Mouse (Mus musculus) B cell, adult 2 months (primary cell): ENCODE data around the gene Spcs3.
"Not testable (repeated sequence)": the region's sequence is repeated elsewhere in the genome, so short reads cannot be mapped to it uniquely, and the experiment has no call there.

ENCODE experiments used
- DNase-seq, 2 experiments: peaks; one replicate each; pipeline ENCODE4 v3.0.0; 2022

The Spcs3 gene

GRCm38 (mm10) chr8:54529382-54530296 is at the start of gene Spcs3, which contains the start of gene Asb5:
Gene Spcs3, minus strand, starts transcription at chr8:54529998.
Gene Asb5, plus strand, starts transcription at chr8:54529580.
- DNase-seq, result peak; percentile 96 to 97

DNA sequence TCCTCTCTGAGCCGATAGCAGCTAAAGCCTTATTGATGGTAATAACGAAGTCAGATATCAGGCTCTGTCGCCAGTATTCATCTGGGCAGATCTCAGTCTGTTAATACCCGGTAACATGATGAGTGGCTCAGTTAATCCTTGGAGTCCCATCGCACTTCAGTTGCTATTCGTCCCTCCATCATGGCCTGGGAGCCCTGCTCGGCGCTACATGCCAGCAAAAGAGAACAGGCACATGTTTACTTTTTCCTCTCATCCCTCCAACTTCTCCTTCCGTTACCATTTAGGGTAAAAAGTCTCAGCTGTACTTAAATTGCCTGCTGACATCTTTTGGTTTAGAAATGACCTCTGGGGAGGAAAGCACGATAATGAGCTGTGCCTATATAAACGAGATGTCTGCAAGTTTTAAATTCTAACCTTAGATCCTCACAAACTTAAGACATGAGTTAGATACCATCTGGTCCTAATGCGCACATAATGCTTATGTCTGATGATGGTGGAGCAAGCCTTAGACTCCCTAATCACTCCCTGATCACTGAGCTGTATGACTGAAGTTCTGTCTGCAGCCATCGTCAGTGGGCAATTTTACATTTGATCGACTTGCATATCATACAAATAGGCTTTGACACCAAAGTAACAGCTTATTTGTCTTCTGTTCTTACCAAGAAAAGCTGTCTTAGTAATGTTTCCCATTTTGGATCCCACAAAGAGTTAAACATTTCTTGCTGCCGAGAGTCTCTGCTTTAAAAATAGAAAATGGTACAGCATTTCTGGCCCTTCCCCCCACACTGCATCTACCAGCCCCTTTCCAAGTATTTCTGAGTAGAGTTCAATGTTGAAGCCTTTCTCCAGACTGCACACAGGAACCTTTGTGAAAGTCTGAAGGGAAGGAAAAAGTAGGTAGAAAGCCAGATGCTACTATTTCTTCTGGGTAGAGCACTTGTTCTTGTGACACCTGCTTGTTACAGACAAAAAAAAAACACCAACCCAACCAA is 41.1 kb upstream of the Spcs3 start:
- no peak for DNase-seq

- no peak for DNase-seq
Measured at GRCm38 (mm10) chr8:54567168-54567567, 37.4 kb upstream of the Spcs3 start.

- DNase-seq, result no peak
Measured at GRCm38 (mm10) chr8:54565603-54566260, 35.9 kb upstream of the Spcs3 start.

DNA sequence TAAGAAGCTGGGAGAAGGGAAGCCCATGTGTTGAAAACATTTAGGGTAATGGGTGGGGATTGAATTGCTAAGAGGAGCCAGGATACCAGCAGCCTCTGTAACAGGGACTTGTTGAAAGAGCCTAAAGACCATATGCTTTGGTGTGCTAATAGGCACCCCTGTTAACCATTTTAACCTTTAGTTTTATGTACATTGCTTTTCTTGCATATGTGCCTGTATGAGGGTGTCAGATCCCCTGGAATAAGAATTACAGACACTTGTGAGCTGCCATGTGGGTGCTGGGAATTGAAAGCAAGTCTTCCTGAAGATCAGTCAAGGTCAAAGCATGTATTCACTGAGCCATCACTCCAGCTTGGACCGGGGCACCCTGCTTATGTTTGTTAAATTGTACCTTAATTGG is 35.4 kb upstream of the Spcs3 start:
- no peak for DNase-seq

DNA sequence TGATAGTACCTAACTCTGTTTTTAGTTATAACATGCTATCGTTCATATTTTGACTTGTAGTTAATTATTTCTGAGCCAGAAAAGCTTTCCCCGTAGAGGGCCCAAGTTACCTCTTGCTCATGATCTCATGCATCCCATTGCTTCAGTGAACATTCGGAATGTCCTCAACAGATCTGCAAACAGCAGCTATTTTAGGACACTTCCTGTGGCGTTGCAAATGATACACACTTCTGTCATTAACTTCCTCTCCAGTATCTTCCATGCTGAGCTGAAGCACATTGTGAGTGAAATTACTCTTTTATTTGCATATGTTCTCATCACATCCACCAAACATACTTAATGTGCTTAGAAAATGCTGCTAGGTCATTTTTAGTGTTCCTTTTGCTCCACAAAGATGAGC is 32.3 kb upstream of the Spcs3 start:
- peak; percentile 12 to 24 for DNase-seq

DNA sequence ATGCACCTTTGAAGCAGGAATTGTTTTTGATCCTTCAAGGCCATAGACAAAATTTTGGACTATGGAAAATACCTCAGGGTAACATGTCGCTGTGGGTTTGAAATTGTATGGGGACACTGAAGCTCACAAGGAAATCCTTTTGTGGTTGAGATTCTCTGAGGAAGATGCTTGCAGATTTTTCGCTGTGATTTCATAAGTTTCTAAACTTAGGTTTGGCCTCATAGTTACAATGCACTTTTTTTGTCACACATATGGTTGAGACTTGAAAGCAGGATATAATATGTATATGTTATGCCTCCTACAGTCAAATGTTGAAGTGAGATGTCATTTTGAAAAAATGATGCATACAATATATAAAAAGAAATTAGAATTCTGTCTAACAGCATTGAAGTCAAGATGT is 25.1 kb upstream of the Spcs3 start:
- no peak for DNase-seq

DNA sequence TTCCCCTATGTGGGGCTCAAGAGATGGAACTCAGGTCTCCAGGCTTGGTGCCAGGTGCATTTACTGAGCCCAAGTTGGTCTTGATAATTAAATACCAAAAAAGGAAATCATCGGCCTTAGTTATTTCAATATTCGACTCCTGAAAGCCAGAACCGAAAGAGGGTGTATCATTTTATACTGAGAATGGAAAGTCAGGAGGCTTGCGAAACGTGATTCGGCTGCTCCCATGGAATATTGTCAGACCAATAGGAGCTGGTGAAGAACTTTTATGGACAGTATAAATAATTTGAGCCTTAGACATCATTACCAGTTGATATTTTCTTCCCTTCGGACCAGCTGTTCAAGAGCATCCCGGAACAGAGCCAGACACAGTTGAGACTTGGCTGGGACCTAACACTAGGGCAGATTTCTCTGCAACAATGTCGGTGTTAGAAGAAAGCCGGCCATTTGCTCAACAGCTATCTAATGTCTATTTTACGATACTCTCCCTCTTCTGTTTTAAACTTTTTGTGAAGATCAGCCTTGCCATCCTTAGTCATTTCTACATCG is 20.3 kb upstream of the Spcs3 start:
- no peak for DNase-seq

GRCm38 (mm10) chr8:54548383-54548782 is 18.6 kb upstream of the Spcs3 start:
- DNase-seq, result no peak

- DNase-seq, result no peak
Measured at GRCm38 (mm10) chr8:54541331-54541730, 11.5 kb upstream of the Spcs3 start.

DNA sequence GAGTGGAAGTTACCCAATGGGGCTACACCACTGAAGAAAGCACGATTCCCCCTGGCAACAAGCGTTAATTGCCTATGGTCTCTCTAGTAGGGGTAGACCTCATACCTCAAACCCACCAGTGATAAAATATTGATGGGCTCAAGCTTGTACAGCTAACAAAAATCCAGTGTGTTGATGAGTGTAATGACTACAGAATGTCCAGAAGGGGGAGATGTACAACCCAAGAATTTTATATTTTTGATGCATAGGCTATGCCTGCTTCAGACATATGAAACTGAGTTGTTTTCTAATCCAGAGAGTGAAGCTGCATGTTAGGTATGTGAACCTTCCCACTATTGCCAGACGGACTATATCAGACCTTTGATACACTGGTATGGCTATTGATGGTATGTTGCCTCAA is 7.5 kb upstream of the Spcs3 start:
- no peak for DNase-seq

GRCm38 (mm10) chr8:54535172-54535571 is 5.4 kb upstream of the Spcs3 start:
- DNase-seq, result no peak

DNA sequence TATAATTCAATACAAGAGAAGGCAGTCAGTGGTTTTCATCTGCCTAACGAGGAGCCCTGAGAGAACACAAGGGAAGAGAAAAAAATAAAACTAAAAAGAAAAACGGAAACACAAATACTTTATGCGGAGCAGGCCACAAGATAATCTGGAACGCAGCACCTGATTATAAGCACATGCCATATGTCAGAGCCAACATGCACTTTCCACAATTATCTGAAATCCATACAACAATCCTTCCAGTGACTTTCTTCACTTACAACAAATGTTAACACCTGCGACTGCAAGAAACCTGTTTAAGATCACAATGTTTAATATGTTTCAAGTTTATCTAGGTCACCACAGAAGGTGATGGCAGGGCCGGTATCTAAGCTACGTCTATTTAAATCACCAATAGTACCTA is 1.2 kb downstream of the Spcs3 start:
- DNase-seq, result no peak

- no peak for DNase-seq
Measured at GRCm38 (mm10) chr8:54526700-54527099, 3.1 kb downstream of the Spcs3 start.

DNA sequence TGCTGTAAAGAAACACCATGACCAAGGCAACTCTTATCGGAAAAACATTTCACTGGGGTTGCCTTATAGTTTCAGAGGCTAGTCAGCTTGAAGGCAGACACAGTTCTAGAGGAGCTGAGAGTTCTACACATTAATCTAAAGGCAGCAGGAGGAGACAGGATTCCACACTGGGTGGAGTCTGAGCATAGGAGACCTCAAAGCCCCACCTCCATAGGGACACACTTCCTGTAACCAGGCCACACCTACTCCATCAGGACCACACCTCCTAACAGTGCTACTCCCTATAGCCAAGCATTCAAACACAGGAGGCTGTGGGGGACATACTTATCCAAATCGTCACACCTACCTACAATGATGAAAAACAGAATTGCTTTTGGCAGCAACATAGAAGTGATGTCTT is 4.2 kb downstream of the Spcs3 start:
- no peak for DNase-seq

GRCm38 (mm10) chr8:54520516-54520915 is 9.3 kb downstream of the Spcs3 start:
- DNase-seq, result no peak

GRCm38 (mm10) chr8:54518756-54519460 is 10.9 kb downstream of the Spcs3 start:
- no peak for DNase-seq

- DNase-seq, result not testable (repeated sequence)
Measured at GRCm38 (mm10) chr8:54512200-54512599, 17.6 kb downstream of the Spcs3 start.

DNA sequence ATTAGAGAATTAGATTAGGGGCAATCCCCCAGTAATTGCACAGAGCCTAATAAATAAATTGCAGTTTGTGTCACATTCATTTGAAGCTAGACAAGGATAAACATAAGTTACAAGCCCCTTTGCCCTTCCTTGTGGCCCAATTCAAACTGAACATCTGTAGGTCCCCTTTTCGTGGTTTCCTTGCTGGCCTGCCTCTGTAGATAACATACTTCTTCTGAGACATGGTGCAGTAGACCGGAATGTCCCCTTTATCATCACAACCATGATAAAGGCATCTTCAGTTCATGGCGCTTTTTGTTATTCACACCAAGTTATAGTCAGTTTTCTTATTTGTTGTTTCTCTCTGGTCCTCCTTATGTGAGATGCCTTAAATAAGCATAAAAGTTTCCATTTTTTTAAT is 18.0 kb downstream of the Spcs3 start:
- DNase-seq, result no peak

- DNase-seq, result no peak
Measured at GRCm38 (mm10) chr8:54509221-54509721, 20.5 kb downstream of the Spcs3 start.

DNA sequence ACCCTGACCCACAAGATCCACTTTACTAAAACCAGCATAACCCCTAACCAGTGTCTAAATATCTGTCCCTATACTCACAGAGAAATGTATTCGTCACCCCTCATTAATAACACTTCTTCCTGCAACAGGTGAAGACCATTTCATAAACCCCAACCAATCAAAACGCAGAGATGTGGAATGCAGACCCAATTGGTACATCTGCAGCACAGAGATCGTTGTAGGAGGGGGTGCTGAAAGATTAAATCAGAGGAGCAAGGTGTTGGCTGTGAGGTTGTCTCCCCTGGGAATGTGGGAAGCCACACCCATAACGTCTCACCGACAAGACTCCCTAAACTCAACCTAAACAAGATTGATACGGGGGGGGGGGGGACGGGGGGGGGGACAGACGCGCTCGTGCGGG is 21.0 kb downstream of the Spcs3 start:
- no peak for DNase-seq

GRCm38 (mm10) chr8:54508096-54508456 is 21.7 kb downstream of the Spcs3 start:
- no peak for DNase-seq
